Mouse (Mus musculus) G1E (cell line): ENCODE measurements around the gene Ahsa1.

Experiments used
- CTCF ChIP-seq: IDR thresholded peaks from 2 replicates; pipeline ENCODE4 v1.5.1; 2012; ENCODE audit warnings: low read depth, low read length, inconsistent platforms, mixed read lengths
- GATA2 ChIP-seq: IDR thresholded peaks from 2 replicates; pipeline ENCODE4 v1.6.1; 2012; ENCODE audit warnings: low read depth, low read length, inconsistent platforms, borderline replicate concordance
- POLR2AphosphoS5 ChIP-seq: IDR thresholded peaks from 2 replicates; pipeline ENCODE4 v1.6.1; 2012; ENCODE audit warnings: low read depth, low read length, inconsistent platforms; ENCODE audit not compliant: insufficient replicate concordance
- TAL1 ChIP-seq: conservative IDR thresholded peaks from 2 replicates; pipeline ENCODE4 v1.6.1; 2012; ENCODE audit warnings: low read depth, low read length, inconsistent platforms, mixed read lengths

DNA sequence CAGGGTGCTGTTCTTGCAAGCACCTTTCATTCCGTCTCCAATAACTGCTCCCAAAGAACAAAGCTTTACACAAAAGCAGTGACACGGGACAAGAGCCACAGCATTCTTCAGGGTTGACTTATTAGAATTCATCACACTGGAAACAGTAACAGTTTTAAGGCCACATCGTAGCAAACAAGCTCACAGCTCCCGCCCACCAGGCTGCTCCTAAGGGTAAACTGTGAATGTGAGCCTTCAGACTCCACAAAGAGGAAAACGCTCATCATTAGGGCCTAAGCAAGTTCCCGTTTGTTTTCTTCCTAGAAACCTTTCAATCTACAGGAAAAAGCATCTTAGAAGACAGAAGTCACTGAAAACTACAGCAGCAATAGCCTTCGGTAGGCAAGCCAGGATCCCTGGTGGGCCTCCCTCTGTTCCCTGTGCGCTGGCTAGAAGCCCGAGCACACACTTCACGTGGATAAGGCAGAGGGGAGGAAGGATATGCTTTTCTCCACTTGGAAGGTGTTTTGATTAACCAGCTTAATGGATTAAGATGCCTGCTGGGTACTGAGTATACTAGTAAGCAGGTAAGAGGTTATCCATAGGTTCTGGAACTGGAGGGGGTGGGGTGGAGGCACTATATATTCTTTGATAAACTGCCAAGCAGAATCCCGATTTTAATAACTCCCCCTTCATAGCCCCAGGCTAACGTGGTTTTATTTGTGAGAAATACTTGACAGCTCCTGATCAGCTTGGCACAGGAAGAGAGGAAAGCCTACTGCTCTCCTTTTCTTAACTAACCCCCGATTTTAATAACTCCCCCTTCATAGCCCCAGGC lies 39.7 kb downstream of the Ahsa1 start:
- TF ChIP-seq CTCF, result no peak
- no peak for TF ChIP-seq GATA2
- TF ChIP-seq TAL1, result no peak
- TF ChIP-seq POLR2AphosphoS5, result no peak
